Mouse (Mus musculus) midbrain, embryonic 15.5 days (tissue): Measurements from ENCODE around the gene Tcap. TPM values are rescaled to one million over a fixed set of nuclear protein-coding genes. Genes with fewer than 3 reads are reported as not detected.

ENCODE experiments used
- ATAC-seq: fragments of 200-750 bp; cut with Nextera tagmentation; replicated peaks from 2 replicates; pipeline ENCODE4 v1.8.0; 2017; ENCODE audit warnings: moderate TSS enrichment
- H3K27ac ChIP-seq: fragments of 300-500 bp; sonication (generic); 2 replicates; pipeline ENCODE4 v1.5.1; 2015; ENCODE audit warnings: mild to moderate bottlenecking, inconsistent platforms
- H3K27me3 ChIP-seq: fragments of 300-500 bp; sonication (generic); replicated peaks from 2 replicates; pipeline ENCODE4 v1.6.1; 2015; ENCODE audit warnings: inconsistent platforms
- H3K36me3 ChIP-seq: fragments of 300-500 bp; sonication (generic); replicated peaks from 2 replicates; pipeline ENCODE4 v1.6.1; 2015; ENCODE audit warnings: inconsistent platforms
- H3K4me1 ChIP-seq: fragments of 300-500 bp; sonication (generic); 2 replicates; pipeline ENCODE4 v1.6.1; 2015; ENCODE audit warnings: inconsistent platforms
- H3K4me2 ChIP-seq: fragments of 300-500 bp; sonication (generic); 2 replicates; pipeline ENCODE4 v1.6.1; 2015; ENCODE audit warnings: inconsistent platforms, mild to moderate bottlenecking, moderate library complexity
- H3K4me3 ChIP-seq: fragments of 300-500 bp; sonication (generic); 2 replicates; pipeline ENCODE4 v1.5.1; 2015; ENCODE audit warnings: mild to moderate bottlenecking, inconsistent platforms
- H3K9ac ChIP-seq: fragments of 300-500 bp; sonication (generic); 2 replicates; pipeline ENCODE4 v1.6.1; 2015; ENCODE audit warnings: mild to moderate bottlenecking, inconsistent platforms
- H3K9me3 ChIP-seq: fragments of 300-500 bp; sonication (generic); 2 replicates; pipeline ENCODE4 v1.6.1; 2016; ENCODE audit warnings: inconsistent platforms
- WGBS: fragments of 180-500 bp; shearing (Covaris S2); methylation state at CpG from one replicate; pipeline ENCODE4 v1.1.7; 2015; ENCODE audit warnings: mixed read lengths; 5-methylcytosine and 5-hydroxymethylcytosine counted together
- polyA plus RNA-seq: library from polyadenylated mRNA; unstranded; fragments of >200 nt; fragmentation: Nextera tagmentation; extraction: Ambion mirVana; gene quantifications from 2 replicates; pipeline ENCODE4 v1.2.1, GENCODE M21; 2015

The Tcap gene
- polyA plus RNA-seq, 1 experiment from 2014 or later = not detected

GRCm38 (mm10) chr11:98428436-98428835, 44.8 kb downstream of the Tcap start:
- Histone ChIP-seq H3K27me3 (no peaks in the 10 kb centered on the region), H3K4me1 (no peaks in the 10 kb centered on the region), H3K4me3 (no peak overlapping the region), H3K36me3 (no peaks in the 10 kb centered on the region), H3K9ac (no peak overlapping the region), H3K4me2 (no peak overlapping the region), H3K27ac (no peak overlapping the region), H3K9me3 (no peaks in the 10 kb centered on the region)
- WGBS = 77% methylated on average over 5 of the region's 5 CpGs
- no peak for ATAC-seq

GRCm38 (mm10) chr11:98431743-98432502, 48.3 kb downstream of the Tcap start:
- no peak overlapping the region for H3K9ac ChIP-seq

More at GRCm38 (mm10) chr11:98431743-98432502, 48.3 kb downstream of the Tcap start:
- no peak for ATAC-seq
- no peaks in the 10 kb centered on the region for H3K4me1 ChIP-seq
- WGBS = 80% methylated on average over 9 of the region's 9 CpGs
- H3K27me3 ChIP-seq = no peaks in the 10 kb centered on the region
- H3K36me3 ChIP-seq = no peaks in the 10 kb centered on the region
- H3K9me3 ChIP-seq = no peaks in the 10 kb centered on the region
- H3K4me3 ChIP-seq = no peak overlapping the region
- H3K4me2 ChIP-seq = no peak overlapping the region
- H3K27ac ChIP-seq = no peak overlapping the region

Other genes starting within 250 kb of the Tcap start
- gene Fbxl20, start 233.4 kb upstream of the Tcap start, polyA plus RNA-seq = 32.8 and 33.2 TPM in 2 replicates
- 57.4 and 57.8 TPM in 2 replicates for gene Med1, start 190.5 kb upstream of the Tcap start, polyA plus RNA-seq
- gene Cdk12, start 180.8 kb upstream of the Tcap start, polyA plus RNA-seq = 9.5 and 9.7 TPM in 2 replicates
- 6.5 and 9.0 TPM in 2 replicates for gene Neurod2, start 54.2 kb upstream of the Tcap start, polyA plus RNA-seq
- 2.0 and 4.0 TPM in 2 replicates for gene Ppp1r1b, start 35.4 kb upstream of the Tcap start, polyA plus RNA-seq
- 38.2 and 44.6 TPM in 2 replicates for gene Stard3, start 25.4 kb upstream of the Tcap start, polyA plus RNA-seq
- 1.2 and 1.3 TPM in 2 replicates for gene Pnmt, start 2.6 kb downstream of the Tcap start, polyA plus RNA-seq
- 9.6 and 9.9 TPM in 2 replicates for gene Pgap3, start 16.7 kb downstream of the Tcap start, polyA plus RNA-seq
- 6.8 and 7.7 TPM in 2 replicates for gene Erbb2, start 28.7 kb downstream of the Tcap start, polyA plus RNA-seq
- gene Mien1, start 55.2 kb downstream of the Tcap start, polyA plus RNA-seq = 233 and 238 TPM in 2 replicates
- 0.80 and 1.1 TPM in 2 replicates for gene Grb7, start 62.6 kb downstream of the Tcap start, polyA plus RNA-seq
- 0.04 TPM in 1 of 2 replicates, not detected in the other for gene Ikzf3, start 162.2 kb downstream of the Tcap start, polyA plus RNA-seq
- 0.14 TPM in 1 of 2 replicates, not detected in the other for gene Zpbp2, start 167.3 kb downstream of the Tcap start, polyA plus RNA-seq
- gene Ormdl3, start 203.6 kb downstream of the Tcap start, polyA plus RNA-seq = 120 TPM in 2 replicates
- not detected in 2 replicates for gene Lrrc3c, start 214.5 kb downstream of the Tcap start, polyA plus RNA-seq
- 0.66 and 0.72 TPM in 2 replicates for gene Gm12355, start 241.8 kb downstream of the Tcap start, polyA plus RNA-seq
- not detected in 2 replicates for gene Gsdma3, start 242.5 kb downstream of the Tcap start, polyA plus RNA-seq